Mouse (Mus musculus): ENCODE measurements around the gene Tlr13. TPM values are rescaled to one million over a fixed set of nuclear protein-coding genes. Genes with fewer than 3 reads are reported as not detected.
A peak's percentile ranks its signal among the peaks of the same experiment; 100 is the strongest.

Gene Tlr13
- total and polyA plus RNA-seq, 2 experiments: 0.71 to 2.4 TPM

GRCm38 (mm10) chrX:106197308-106197707 is 54.3 kb downstream of the Tlr13 start:
- TF ChIP-seq POLR2A (IDR thresholded peaks at IDR 0.05; ENCODE audit: extremely low read depth, insufficient read depth, low read length): no peak
- TF ChIP-seq CTCF (IDR thresholded peaks at IDR 0.05; ENCODE audit: low read depth, low read length): peak; percentile 23; the same call in 1 of the 2 replicates
- Histone ChIP-seq H3K27me3 (ENCODE audit: control insufficient read depth, insufficient read depth, low read length) (no peaks in the 10 kb centered on the region), H3K4me3 (ENCODE audit: insufficient read depth, low read depth, low read length) (no peak overlapping the region), H3K4me1 (ENCODE audit: control insufficient read depth, insufficient read depth, low read length) (no peaks in the 10 kb centered on the region), H3K79me2 (ENCODE audit: control insufficient read depth, insufficient read depth, low read length) (no peaks in the 10 kb centered on the region), H3K27ac (replicated peaks; ENCODE audit: insufficient read depth, low read depth, low read length) (no peak overlapping the region), H3K36me3 (ENCODE audit: control insufficient read depth, insufficient read depth, low read length) (peaks cover 72% of the 10 kb centered on the region), H3K9ac (ENCODE audit: low read depth, low read length) (no peak overlapping the region)
- no peak for DNase-seq (ENCODE audit: extremely low read depth, low read depth, low spot score)
- WGBS: 66% methylated on average over 5 of the region's 5 CpGs

GRCm38 (mm10) chrX:106198904-106199303 is 55.9 kb downstream of the Tlr13 start:
- H3K79me2 ChIP-seq (ENCODE audit: control insufficient read depth, insufficient read depth, low read length): no peaks in the 10 kb centered on the region
- no peak overlapping the region for H3K4me3 ChIP-seq (ENCODE audit: insufficient read depth, low read depth, low read length)
- DNase-seq (ENCODE audit: extremely low read depth, low read depth, low spot score): no peak
- TF ChIP-seq POLR2A (IDR thresholded peaks at IDR 0.05; ENCODE audit: extremely low read depth, insufficient read depth, low read length): no peak
- 0 out of 2 replicates have a peak, but pooled peaks have one; percentile 7 for TF ChIP-seq CTCF (IDR thresholded peaks at IDR 0.05; ENCODE audit: low read depth, low read length)
- 77% methylated on average over 5 of the region's 5 CpGs for WGBS
- no peaks in the 10 kb centered on the region for H3K4me1 ChIP-seq (ENCODE audit: control insufficient read depth, insufficient read depth, low read length)
- no peak overlapping the region for H3K27ac ChIP-seq (replicated peaks; ENCODE audit: insufficient read depth, low read depth, low read length)
- no peak overlapping the region for H3K9ac ChIP-seq (ENCODE audit: low read depth, low read length)
- no peaks in the 10 kb centered on the region for H3K27me3 ChIP-seq (ENCODE audit: control insufficient read depth, insufficient read depth, low read length)
- peaks cover 70% of the 10 kb centered on the region for H3K36me3 ChIP-seq (ENCODE audit: control insufficient read depth, insufficient read depth, low read length)

- TF ChIP-seq CTCF (IDR thresholded peaks at IDR 0.05; ENCODE audit: low read depth, low read length) (no peak), POLR2A (IDR thresholded peaks at IDR 0.05; ENCODE audit: extremely low read depth, insufficient read depth, low read length) (no peak)
- Histone ChIP-seq H3K4me1 (ENCODE audit: control insufficient read depth, insufficient read depth, low read length) (no peaks in the 10 kb centered on the region), H3K79me2 (ENCODE audit: control insufficient read depth, insufficient read depth, low read length) (no peaks in the 10 kb centered on the region), H3K4me3 (ENCODE audit: insufficient read depth, low read depth, low read length) (no peak overlapping the region), H3K9ac (ENCODE audit: low read depth, low read length) (no peak overlapping the region), H3K36me3 (ENCODE audit: control insufficient read depth, insufficient read depth, low read length) (peaks cover 2% of the 10 kb centered on the region), H3K27me3 (ENCODE audit: control insufficient read depth, insufficient read depth, low read length) (no peaks in the 10 kb centered on the region), H3K27ac (replicated peaks; ENCODE audit: insufficient read depth, low read depth, low read length) (no peak overlapping the region)
- DNase-seq (ENCODE audit: extremely low read depth, low read depth, low spot score): no peak
- 91% methylated on average over 2 of the region's 2 CpGs for WGBS
These were observed 66.1 kb downstream of the Tlr13 start for GRCm38 (mm10) chrX:106209100-106209499.

Other genes starting within 250 kb of the Tlr13 start
- 78.1 and 81.2 TPM in 2 replicates for gene Atrx, start 213.8 kb upstream of the Tlr13 start, total RNA-seq (2014; rRNA removed)
- gene Atrx, start 213.8 kb upstream of the Tlr13 start, polyA plus RNA-seq (2012; rRNA removed): 10.5 and 11.8 TPM in 2 replicates
- gene Magt1, start 131.3 kb upstream of the Tlr13 start, total RNA-seq (2014; rRNA removed): 55.3 and 57.7 TPM in 2 replicates
- 8.9 and 9.3 TPM in 2 replicates for gene Magt1, start 131.3 kb upstream of the Tlr13 start, polyA plus RNA-seq (2012; rRNA removed)
- 366 and 416 TPM in 2 replicates for gene Cox7b, start 127.5 kb upstream of the Tlr13 start, total RNA-seq (2014; rRNA removed)
- 134 and 154 TPM in 2 replicates for gene Cox7b, start 127.5 kb upstream of the Tlr13 start, polyA plus RNA-seq (2012; rRNA removed)
- gene Atp7a, start 115.9 kb upstream of the Tlr13 start, total RNA-seq (2014; rRNA removed): 5.7 and 6.0 TPM in 2 replicates
- gene Atp7a, start 115.9 kb upstream of the Tlr13 start, polyA plus RNA-seq (2012; rRNA removed): 0.65 and 0.94 TPM in 2 replicates
- gene Pgk1, start 43.9 kb downstream of the Tlr13 start, total RNA-seq (2014; rRNA removed): 472 and 496 TPM in 2 replicates
- 134 and 154 TPM in 2 replicates for gene Pgk1, start 43.9 kb downstream of the Tlr13 start, polyA plus RNA-seq (2012; rRNA removed)
- gene Taf9b, start 78.0 kb downstream of the Tlr13 start, total RNA-seq (2014; rRNA removed): 0.83 and 1.3 TPM in 2 replicates
- 0.29 and 0.40 TPM in 2 replicates for gene Taf9b, start 78.0 kb downstream of the Tlr13 start, polyA plus RNA-seq (2012; rRNA removed)
- not detected in 2 replicates for gene Fnd3c2, start 112.2 kb downstream of the Tlr13 start, total RNA-seq (2014; rRNA removed)
- not detected in 2 replicates for gene Fnd3c2, start 112.2 kb downstream of the Tlr13 start, polyA plus RNA-seq (2012; rRNA removed)

All from liver, adult 2 months (tissue).